Mouse (Mus musculus) stomach, postnatal 0 days (tissue): ENCODE measurements around the gene Lhcgr.

Experiments used
- CTCF ChIP-seq: IDR thresholded peaks from 2 replicates; pipeline ENCODE4 v1.5.1; 2016; ENCODE audit warnings: antibody characterized with exemption, low read depth, mild to moderate bottlenecking, moderate library complexity
- EP300 ChIP-seq: optimal IDR thresholded peaks from 2 replicates; pipeline ENCODE3; 2016; ENCODE audit warnings: antibody characterized with exemption

- TF ChIP-seq CTCF (no peak), EP300 (no peak)
Measured at GRCm38 (mm10) chr17:88791440-88792152, at the start of gene Lhcgr.
